Mouse (Mus musculus) retina, postnatal 1 day (tissue): ENCODE results near the gene Slc12a8.
A peak's percentile ranks its signal among the peaks of the same experiment; 100 is the strongest.

Source experiments
- DNase-seq: peaks from one replicate; pipeline ENCODE4 v3.0.0-alpha.2; 2012

The Slc12a8 gene

DNA sequence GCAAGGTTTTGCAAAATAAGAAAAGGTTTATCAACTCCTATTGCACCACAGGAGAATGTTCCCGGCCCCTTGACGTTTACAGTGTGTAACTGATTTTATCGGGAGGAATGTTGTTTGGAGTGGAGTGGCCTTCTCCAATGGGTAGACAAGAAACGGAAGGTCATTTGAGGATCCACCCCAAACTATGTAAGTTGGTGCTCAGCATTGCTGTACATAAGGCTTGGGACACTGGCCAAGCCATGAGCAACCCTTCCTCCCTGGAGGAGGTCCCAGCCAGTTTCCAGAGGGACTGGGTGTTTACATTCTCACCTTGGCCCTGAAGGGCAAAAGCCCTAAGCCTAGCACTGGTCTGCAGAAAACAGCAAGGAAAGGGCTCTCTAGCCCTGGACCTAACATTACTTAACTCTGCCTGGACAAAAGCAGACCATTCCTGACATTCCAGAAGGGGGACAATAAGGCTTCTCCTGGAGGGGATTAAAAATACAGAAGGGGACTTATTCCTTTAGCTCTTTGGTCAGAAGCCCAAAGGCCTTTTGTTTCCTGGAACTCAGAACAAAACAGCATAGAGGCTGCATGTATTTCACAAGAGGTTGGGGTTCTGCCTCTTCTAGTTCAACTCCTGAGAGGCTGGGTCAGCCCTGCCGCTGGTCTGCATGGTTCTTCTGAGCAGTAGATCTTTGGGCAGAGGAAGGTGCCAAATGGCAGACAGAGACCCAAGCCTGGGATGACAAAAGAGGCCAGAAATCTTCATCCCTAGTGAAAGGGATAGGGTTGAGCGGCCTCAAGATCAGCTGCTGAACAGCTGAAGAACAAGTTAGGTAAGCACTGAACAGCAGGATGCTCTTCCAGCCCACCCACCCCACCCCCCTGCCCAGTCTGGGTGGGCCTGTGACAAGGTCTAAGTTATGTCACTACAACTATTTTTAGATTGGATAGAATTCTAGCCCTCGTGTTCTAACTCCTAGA is 159.5 kb downstream of the Slc12a8 start:
- DNase-seq: no peak

DNA sequence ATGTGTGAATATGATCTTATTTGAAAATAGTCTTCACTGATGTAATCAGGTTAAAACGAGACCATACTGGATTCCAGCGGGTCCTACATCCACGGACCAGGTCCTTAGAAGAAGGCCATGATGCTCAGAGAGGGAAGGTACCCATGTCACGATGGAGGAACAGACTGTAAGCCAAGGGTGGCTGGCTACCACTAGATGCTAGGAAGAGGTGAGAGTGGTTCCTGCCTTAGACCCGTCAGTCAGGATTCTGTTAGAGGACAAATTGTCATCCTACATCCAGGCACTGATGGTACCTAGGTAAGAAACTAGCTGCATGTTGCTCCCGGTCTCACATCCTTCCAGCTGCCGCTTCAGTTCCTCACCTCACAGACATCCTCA is 160.2 kb downstream of the Slc12a8 start:
- DNase-seq: no peak

DNA sequence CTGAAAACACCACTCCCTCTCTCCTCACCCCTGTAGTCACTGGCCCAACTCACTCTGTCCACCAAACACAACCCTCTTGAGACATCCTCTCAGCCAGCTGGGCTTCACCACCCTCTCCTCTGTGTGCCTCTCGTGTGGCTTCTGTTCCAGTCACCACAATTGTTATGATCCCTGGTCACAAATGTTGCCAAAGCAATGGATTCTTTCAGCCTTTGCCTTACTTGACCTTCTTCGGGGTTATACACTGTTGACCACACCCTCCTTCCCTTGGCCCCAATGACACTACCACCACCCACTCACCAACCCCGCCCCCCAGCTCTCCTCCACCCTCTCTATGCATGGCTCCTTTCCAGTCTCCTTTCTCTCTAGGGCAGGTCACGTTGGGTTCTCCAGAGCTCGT is 160.8 kb downstream of the Slc12a8 start:
- DNase-seq: no peak

DNA sequence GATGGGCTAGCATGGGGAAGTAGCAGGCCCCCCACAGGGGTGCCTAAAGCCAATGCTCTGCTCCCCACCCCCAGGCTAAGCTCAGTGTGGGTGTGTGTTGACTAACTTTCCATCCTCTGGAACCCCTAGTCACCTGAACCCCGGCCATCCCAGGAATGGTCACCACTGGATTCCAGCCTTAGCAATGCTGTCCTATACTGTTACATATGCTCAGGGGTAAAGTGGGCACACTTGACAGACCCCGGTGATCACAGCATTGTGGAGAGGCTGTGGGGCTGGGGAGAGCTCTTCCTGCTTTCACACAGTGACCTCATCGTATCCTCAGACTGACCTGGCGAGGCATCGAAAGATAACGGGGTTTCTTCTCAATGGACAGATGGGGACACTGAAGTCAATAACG is 163.1 kb downstream of the Slc12a8 start:
- no peak for DNase-seq

DNA sequence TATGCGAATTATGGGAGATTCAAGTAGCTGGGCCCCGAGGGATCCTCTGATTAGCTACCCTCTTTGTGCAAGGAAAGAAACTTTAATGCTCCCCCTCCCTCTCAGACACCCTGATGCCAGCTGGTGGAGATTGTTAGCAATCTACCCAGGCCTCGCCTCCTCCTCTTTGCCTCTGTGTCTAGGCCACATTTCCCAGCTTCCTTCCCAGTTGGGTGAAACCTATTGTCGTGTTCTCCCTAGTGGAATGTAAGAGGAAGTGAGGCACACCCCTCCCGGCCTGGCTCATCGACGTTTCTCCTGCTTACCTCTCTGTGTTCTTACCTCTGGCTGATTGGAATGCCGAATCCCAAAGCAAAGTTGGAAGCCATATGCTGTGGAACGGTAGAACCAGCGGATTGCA is 163.7 kb downstream of the Slc12a8 start:
- DNase-seq: no peak

DNA sequence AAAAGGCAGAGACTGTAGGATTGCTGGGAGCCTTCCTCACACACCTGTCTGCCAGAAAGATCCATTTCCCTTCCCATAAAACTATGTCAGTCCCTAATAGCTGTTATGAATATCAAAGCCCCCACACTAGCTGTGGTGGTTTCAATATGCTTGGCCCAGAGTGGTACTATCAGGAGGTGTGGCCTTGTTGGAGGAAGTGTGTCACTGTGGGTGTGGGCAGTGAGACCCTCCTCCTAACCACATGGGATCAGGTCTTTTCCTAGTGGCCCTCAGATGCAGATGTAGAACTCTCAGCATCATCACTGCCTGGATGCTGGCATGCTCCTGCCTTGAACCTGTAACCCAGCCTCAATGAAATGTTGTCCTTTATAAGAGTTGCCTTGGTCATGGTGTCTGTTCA is 164.5 kb downstream of the Slc12a8 start:
- no peak for DNase-seq

DNA sequence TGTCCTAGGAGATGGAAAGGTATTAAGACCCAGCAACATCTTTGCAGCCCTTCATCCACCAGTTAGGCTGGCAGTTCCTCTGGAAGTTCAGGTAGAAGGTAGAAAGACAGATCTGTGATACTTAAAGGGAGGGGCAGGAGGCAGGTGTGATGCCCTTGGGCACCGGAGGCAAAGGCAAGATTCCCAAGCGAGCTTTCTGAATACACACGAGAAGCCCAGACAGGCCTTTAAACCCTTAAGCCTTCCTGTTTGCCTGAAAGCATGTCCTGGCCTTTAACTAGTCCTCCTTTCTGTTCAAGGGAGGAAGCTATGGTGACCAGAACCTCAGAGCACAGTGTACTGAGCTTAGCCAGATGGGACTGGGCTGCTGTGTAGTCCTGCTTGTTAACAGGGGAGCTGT is 165.5 kb downstream of the Slc12a8 start:
- DNase-seq: no peak

DNA sequence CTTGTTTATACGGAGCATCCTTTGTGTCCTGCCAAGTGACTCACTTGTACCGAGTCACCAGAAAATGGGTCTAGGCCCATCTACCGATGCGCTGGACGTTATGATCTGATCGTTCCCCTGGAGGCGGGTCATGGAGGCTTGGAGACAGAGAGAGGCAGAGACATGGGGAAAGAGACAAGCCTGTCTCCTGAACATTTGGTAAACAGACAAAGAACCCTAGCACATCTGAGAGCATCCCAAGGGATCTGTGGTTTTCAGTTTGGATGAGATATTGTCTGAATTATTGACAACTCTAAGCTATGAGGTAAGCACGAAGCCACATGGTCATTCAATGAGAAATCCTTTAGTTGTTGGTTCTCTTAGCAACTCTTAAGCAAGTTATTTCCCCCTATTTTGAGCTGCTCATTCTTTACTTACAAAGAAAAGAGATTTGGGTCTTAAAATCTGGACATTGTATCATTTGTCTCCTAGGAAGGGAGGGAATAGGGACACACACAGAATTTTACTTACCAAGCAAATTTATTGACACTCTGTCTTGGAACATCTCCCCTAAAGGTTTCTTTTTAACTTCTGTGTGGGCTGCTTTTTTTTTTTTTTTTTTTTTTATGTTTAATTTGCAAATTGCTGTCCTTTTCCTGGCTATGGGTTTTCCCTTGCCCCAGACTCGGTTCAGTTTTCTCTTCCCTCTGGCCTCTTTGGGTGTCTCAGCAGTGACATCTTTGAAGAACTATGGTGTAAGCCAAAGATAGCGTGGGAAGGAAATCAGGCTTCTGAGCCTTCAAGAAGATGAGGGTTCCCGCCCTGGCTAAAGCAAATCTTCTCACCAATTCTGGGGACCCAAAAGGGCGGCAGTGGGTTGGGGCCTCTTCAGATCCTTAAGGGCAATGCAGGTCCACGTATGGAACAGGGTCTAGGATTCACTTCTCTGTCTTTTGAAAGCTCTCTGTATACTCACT is 166.4 kb downstream of the Slc12a8 start:
- DNase-seq: no peak

DNA sequence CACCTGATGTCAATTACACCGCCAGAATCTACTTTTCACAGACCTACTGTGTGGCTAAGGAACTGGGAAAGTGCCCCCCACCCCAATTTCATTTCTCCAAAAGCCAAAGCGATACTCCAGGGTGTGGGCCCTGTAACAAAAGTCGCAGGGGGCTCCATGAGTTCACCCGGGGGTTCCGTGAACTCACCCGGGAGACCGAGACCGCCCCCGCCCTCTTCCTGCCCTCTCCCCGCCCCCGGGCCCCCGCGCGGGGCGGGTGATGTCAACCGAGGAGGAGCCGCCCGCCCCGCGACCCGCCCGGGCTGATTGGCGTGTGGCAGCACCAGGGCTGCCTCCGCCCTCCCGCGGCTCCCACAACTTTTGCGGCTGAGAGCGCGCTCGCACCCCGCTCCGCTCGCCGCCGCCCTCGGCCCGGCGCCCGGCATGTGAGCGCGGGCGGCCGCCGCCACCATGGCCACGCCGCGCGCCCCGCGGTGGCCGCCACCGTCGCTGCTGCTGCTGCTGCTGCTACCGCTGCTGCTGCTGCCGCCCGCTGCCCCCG is 167.1 kb downstream of the Slc12a8 start, which contains the start of gene Heg1:
TSS of gene Heg1 (plus strand) at position 209 of the 541 bp plus-strand sequence.
- DNase-seq: peak; percentile 83

DNA sequence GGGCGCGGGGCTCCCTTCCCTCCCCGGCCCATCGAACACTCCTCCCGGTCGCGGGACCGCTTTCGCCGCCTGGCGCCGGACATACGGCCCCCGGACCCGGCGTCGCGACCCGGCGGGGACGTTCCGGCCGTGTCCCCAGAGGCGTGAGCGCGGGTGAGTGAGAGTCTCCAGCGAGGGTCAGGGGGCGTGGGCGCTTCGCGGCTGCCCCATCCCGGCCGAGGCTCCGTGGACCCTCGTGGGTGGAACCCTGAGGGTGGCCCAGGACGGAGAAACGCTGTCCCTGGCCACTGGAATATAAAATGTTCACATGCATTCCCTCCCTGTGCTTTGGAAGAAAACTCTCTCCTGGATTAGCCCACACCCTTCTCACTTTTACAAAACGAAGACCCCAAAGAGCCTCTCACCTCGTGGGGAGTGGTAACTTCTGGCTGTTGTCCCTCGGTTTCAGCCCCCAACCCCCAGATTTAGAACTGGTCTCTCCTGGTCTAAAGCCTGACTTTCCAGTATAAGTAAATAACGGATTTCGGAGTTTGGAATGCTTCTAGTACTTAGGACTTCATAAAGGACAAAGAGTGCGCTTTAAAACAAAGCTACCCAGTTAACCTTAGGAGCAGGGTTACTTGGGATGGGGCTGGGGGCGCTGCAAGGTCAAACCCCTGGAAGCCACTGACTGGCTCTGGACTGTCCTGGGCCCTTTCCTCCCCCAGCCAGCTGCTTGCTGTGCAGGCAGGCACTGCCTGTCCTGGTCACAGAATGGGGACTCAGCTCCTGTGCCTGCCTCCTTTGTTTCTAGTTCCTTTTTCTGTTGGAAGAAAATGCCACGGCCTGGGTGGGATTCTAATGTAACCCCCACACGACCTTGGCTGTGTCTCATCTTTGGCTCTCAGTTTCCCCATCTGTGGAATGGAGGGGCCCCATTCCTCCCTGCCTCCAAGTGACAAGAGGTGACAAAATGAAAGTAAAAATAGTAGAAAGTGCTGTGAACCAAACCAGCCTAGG is 167.9 kb downstream of the Slc12a8 start:
- no peak for DNase-seq

DNA sequence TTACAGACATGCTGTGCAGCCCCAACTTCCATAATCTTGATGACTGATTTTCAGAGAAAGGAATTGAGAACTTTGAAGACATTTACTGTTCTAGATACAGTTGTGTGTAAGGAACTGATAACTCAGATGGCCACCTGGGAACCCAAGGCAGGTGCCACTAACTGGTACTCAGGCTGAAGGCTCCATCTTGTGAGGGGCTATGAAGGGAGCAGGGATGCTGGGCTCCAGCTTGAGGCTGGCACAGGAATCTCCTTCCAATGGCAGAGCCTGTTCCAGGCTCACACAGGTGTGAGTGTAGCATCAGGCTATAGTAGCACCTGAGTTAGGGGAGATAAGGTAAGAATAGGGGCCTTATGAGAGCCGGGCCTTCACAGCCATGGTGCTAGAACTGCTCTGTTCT is 168.9 kb downstream of the Slc12a8 start:
- no peak for DNase-seq

DNA sequence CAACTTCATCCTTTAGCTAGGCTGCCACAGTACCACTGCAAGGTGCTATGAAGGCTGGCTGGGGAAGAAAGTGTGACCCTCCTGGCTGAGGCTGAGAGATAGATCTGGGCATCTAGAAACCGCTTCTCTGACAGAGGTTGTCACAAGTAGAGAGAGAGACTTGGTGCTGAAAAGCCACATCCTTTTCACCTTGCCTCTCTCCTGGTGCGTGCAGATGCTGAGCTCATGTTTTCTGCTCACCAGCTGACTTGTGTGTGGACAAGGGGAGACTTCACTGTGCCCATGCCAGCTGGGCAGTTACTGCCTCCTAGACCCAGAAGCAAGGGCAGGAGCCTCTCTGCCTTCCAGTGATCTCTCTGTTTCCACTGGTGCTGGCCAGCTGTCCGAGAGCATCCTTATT is 170.6 kb downstream of the Slc12a8 start:
- DNase-seq: no peak

DNA sequence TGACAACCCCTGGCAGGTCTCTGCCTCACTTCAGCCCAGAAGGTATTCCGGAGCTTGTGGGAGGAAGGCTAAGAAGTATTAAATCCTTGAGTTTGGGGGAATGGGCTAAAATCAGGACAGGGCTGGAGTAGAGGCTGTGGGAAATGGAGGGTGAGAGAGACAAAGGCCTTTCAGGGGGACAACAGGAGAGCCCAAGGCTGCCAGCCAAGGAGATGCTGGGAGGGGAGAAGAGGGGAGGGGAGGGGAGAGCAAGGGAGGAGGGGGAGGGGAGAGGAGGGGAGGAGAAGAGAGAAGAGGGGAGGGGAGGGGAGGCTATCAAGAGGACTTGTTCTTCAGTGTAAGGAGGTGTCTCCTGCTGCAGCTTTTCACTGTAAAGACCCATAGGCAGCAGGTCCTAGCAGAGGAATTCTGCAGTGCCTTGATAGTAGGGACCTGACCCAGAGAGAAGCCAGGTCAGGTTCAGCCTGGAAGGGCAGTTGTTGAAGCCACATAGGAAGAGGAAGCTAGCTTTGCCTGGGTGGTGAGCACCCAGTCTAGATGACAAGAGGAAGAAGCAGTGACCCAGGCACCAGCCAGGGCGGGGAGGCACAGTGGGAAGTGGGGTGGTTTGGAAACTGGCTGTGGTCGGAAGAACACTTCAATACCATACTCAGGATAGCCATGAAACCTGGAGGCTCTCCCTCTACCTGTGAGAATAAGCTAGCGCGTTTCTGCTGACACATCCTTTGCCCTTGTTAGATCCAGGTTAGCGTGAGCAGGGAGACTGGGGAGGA is 174.0 kb downstream of the Slc12a8 start:
- no peak for DNase-seq

DNA sequence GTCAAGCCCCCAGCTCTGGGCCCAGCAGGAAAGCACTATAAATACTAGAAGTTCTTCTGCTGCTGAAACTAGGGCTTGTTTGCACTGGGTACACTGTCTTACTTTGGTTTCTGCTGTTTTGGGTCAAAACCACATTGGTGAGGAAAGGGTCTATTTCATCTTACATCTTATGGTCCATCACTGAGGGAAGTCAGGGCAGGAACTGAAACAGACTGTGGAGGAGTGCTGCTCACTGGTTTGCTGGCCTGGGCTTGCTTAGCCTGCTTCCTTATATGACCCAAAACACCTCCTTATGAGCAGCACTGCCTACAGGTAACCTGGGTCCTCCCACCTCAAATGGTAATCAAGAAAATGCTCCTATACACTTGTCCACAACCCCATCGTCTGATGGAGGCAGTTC is 176.4 kb downstream of the Slc12a8 start:
- DNase-seq: no peak

DNA sequence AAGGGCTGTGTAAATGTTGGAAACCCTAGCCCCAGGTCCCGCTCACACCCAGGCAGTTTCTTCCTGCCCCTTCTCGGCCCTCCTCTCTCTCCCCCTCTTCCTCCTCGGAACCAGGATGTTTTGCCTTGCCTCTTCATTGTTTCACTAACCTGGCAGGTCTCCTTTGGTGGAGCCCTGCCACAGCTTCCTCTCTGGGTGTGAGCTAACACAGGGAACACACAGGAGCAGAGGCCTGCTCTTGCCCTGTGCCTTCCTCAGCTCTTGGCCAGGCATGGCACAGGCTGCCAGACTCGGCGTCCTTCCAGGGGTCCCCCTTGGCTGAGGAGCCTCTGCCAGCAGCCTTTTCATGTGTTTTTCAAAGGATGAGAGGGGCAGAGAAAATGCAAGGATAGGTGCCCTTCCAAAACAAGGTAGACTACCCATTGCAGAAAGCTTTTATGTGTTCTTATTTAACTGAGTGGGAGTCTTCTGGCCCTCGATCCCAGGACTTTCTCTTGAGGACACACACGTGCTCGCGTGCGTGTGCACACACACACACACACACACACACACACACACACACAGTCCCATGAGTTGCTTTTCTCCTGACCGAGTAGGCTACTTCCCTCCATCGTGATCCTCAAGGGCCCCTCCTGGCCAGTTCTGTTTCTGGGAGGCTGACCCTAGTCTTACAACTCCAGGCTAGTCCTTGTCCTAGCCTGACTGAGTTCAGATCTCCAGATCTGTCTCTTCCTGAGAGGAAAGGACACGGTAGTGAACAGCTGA is 179.9 kb downstream of the Slc12a8 start:
- DNase-seq: no peak

DNA sequence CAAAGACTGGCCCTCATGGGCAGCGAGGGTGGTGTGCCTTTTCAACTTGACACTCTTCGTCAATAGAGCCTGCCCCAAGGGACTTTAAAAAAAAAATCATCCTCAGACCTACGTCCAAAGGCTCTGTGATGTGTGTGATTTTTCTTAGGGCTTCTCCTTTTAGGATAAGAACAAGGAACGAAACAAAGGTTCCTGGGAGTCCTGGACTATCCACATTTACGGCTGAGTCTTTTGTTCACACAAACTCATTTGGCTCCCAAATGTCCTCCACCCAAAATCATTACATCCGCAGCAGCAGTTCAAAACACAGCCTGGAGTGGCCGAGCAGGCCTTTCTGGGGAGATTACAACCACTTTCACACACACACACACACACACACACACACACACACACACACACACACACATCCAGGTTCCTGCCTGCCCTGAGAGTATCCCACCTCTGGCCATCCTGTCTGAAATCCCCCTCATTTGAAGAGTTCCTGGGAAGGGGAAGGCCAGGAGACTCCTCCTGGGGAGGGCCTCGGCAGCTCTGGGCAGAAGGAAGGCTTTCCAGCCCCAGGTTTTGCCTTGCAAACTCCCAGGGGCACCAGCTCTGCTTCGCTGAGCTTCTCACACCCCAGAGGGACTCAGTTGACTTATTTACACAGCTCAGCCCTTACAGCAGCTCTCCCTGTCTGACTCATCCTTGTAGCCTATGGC is 180.6 kb downstream of the Slc12a8 start:
- no peak for DNase-seq

DNA sequence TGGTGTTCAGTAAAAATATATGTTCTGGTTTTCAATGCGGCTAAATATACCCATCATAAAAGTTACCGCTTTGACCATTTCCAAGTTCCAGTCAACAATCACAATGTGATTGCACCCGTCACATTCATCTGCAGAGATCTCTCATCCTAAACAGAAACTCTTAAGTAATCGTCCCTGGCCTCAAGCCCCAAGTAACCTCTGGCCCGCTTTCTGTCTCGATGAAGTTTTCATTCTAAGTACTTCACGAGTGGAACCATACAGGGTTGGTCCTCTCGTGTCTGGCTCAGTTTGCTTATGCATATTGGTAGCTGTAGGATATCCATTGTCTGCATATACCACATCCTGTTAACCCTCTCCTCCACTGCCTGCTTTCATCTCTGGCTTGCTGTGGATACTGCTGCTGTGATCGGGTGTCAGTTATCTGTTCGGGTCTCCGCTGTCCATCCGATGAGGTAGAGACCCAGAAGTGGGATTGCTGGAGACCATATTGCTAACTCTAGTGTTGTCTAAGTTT is 181.2 kb downstream of the Slc12a8 start:
- no peak for DNase-seq

DNA sequence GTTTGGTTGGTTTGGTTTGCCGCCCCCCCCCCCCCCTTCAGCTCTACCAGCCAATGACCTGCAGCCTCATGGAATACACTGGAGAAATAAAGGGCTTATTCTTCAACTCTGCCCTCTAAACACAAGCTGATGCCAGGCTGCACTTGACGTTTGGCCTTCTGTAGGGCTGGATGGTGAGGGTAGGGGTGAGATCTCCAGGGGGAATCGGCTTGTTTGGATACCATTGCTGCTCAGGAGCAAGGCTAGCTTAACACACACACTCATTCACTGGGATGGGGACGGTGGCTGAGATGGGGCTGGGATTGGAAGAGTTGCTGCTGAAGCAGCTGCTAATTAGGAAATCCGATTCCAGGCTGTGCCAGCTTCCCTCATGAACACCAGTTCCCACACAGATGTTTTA is 183.5 kb downstream of the Slc12a8 start:
- no peak for DNase-seq

DNA sequence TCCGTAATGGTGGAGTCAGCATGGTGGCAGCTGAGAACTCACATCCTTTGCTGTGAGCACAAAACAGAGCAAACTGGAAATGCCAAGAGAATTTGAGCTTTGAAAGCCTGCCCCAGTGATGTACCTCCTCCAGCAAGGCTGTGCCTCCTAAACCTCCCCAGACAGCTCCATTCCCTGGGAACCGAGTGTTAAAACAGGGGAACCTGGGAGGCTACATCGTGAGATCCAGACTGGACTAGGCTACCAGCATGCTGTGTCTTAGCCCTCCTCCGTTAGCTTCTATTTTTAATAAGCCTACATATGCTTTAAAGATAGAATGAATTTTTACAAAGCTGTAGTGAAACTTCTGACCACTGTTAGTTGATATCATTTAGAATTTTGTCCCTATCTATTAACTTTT is 184.7 kb downstream of the Slc12a8 start:
- DNase-seq: no peak

DNA sequence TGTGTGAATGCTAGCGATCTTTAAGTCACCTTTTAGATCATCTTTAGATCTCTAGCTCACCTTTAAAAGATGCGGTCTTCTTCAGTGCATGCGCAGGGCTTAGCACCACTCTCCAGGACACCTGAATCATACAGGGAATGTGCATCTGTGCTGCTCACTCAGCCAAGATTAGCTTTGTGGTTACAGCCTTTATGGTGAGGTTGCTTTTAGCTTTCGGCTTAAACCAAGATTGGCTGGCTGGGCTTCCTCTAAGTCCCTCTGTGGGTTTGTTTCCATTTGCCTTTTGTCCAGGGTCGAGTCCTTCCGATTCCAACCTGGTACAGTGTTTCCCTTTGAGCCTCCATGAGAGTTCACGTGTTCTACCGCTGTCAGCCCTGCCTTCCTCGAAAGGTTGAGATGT is 187.2 kb downstream of the Slc12a8 start:
- DNase-seq: no peak
